ENCODE assay signal across 8 mouse cellular contexts in the genomic region with DNA sequence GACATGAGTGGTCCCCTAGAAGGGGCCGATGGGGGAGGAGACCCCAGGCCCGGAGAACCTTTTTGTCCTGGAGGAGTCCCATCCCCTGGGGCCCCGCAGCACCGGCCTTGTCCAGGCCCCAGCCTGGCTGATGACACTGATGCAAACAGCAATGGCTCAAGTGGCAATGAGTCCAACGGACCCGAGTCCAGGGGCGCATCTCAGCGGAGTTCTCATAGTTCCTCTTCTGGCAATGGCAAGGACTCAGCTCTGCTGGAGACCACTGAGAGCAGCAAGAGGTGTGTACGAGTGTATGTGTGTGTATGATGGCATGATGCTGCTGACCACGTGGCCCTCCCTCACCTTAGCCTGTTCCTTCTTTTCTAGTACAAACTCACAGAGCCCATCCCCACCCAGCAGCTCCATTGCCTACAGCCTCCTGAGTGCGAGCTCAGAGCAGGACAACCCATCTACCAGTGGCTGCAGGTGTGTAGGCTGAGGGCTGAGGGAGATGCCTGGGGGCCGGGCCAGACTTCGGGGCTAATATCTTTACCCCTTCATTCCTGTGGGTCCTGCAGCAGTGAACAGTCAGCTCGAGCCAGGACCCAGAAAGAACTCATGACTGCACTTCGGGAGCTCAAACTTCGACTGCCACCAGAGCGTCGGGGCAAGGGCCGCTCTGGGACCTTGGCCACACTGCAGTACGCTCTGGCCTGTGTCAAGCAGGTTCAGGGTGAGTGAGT. TPM values are rescaled to one million over a fixed set of nuclear protein-coding genes. Genes with fewer than 3 reads are reported as not detected.
A peak's percentile ranks its signal among the peaks of the same experiment; 100 is the strongest.
DNase-seq lines count a peak whose midpoint lies in the region; ATAC-seq and TF ChIP-seq lines count a peak whose summit lies in the region.

No protein-coding gene starts in this region.

- 88% methylated on average over 20 of the region's 20 CpGs for WGBS in heart, embryonic 11.5 days (ENCODE audit: insufficient replicate concordance)
- WGBS in embryonic facial prominence, embryonic 11.5 days: 92% methylated on average over 20 of the region's 20 CpGs
- WGBS in hindbrain, postnatal 0 days: 89% methylated on average over 20 of the region's 20 CpGs
- WGBS in neural tube, embryonic 13.5 days: 92% methylated on average over 20 of the region's 20 CpGs

- peaks cover 48% of the 10 kb centered on the region for H3K4me1 ChIP-seq in heart, embryonic 11.5 days (ENCODE audit: control insufficient read depth, insufficient read depth, low read length)
- peaks cover 19% of the 10 kb centered on the region for H3K4me1 ChIP-seq in embryonic facial prominence, embryonic 11.5 days (ENCODE audit: control insufficient read depth, insufficient read depth, low read length)
- H3K4me1 ChIP-seq in hindbrain, postnatal 0 days (ENCODE audit: insufficient read depth, low read length): peaks cover 27% of the 10 kb centered on the region; the same call in 1 of the 2 replicates
- peaks cover 54% of the 10 kb centered on the region for H3K4me1 ChIP-seq in neural tube, embryonic 13.5 days (replicated peaks)

- H3K4me3 ChIP-seq in heart, embryonic 11.5 days (ENCODE audit: low read depth, low read length): no peak overlapping the region
- no peak overlapping the region for H3K4me3 ChIP-seq in embryonic facial prominence, embryonic 11.5 days (ENCODE audit: low read depth, low read length)
- H3K4me3 ChIP-seq in hindbrain, postnatal 0 days (ENCODE audit: low read length): peak overlapping the region; percentile 61
- peak overlapping the region; percentile 63 for H3K4me3 ChIP-seq in neural tube, embryonic 13.5 days

- ATAC-seq in heart, embryonic 11.5 days (replicated peaks; ENCODE audit: insufficient number of reproducible peaks, low FRiP score, low TSS enrichment): no peak
- no peak for ATAC-seq in embryonic facial prominence, embryonic 11.5 days (replicated peaks; ENCODE audit: insufficient number of reproducible peaks, low FRiP score, low TSS enrichment, low read depth)
- ATAC-seq in hindbrain, postnatal 0 days: no peak
- no peak for ATAC-seq in neural tube, embryonic 13.5 days (ENCODE audit: low read depth)
- no peak for ATAC-seq in CD4-positive, CD25-positive, alpha-beta regulatory T cell, adult 4 months
- no peak for ATAC-seq in erythroid progenitor cell, adult 5-6 weeks (replicated peaks; ENCODE audit: low FRiP score, poor library complexity, severe bottlenecking)

- peaks cover 28% of the 10 kb centered on the region for H3K36me3 ChIP-seq in heart, embryonic 11.5 days (ENCODE audit: control insufficient read depth, insufficient read depth, low read length)
- H3K36me3 ChIP-seq in embryonic facial prominence, embryonic 11.5 days (replicated peaks; ENCODE audit: control insufficient read depth, insufficient read depth, low read depth, low read length): peaks cover 9% of the 10 kb centered on the region
- peaks cover 52% of the 10 kb centered on the region for H3K36me3 ChIP-seq in hindbrain, postnatal 0 days (ENCODE audit: insufficient read depth, low read length)
- H3K36me3 ChIP-seq in neural tube, embryonic 13.5 days: peaks cover 52% of the 10 kb centered on the region

- peak overlapping the region; percentile 96 for H3K27ac ChIP-seq in heart, embryonic 11.5 days (ENCODE audit: low read depth, low read length)
- H3K27ac ChIP-seq in embryonic facial prominence, embryonic 11.5 days (replicated peaks; ENCODE audit: low read depth, low read length): no peak overlapping the region
- H3K27ac ChIP-seq in hindbrain, postnatal 0 days: no peak overlapping the region; the same call in 1 of the 2 replicates
- H3K27ac ChIP-seq in neural tube, embryonic 13.5 days (replicated peaks): 0 out of 2 replicates have a peak overlapping the region, but pooled peaks have one; percentile 89

- DNase-seq in heart, adult 8-10 months (ENCODE audit: low spot score): no peak
- DNase-seq in CD4-positive helper T cell, adult 2 months (ENCODE audit: low read depth, low spot score): peak; percentile 23
- DNase-seq in embryonic facial prominence, embryonic 11.5 days (ENCODE audit: low spot score): no peak
- DNase-seq in hindbrain, postnatal 0 days (ENCODE audit: low spot score): no peak

- no peak for TF ChIP-seq CTCF in hindbrain, postnatal 0 days (IDR thresholded peaks at IDR 0.05; ENCODE audit: low read depth)

- H3K27me3 ChIP-seq in heart, embryonic 11.5 days (ENCODE audit: control insufficient read depth, insufficient read depth, low read length): no peaks in the 10 kb centered on the region
- no peaks in the 10 kb centered on the region for H3K27me3 ChIP-seq in embryonic facial prominence, embryonic 11.5 days (ENCODE audit: control insufficient read depth, insufficient read depth, low read length)
- H3K27me3 ChIP-seq in hindbrain, postnatal 0 days (ENCODE audit: insufficient read depth, low read length): no peaks in the 10 kb centered on the region
- no peaks in the 10 kb centered on the region; the same call in 1 of the 2 replicates for H3K27me3 ChIP-seq in neural tube, embryonic 13.5 days

- H3K4me2 ChIP-seq in heart, embryonic 11.5 days: peak overlapping the region; percentile 94
- H3K4me2 ChIP-seq in embryonic facial prominence, embryonic 11.5 days (ENCODE audit: low read depth, low read length): no peak overlapping the region; the same call in 1 of the 2 replicates
- H3K4me2 ChIP-seq in hindbrain, postnatal 0 days (ENCODE audit: low read depth, low read length): peak overlapping the region; percentile 98
- peak overlapping the region; percentile 93 for H3K4me2 ChIP-seq in neural tube, embryonic 13.5 days

- 0 out of 2 replicates have a peak overlapping the region, but pooled peaks have one; percentile 36 for H3K9ac ChIP-seq in heart, embryonic 11.5 days (ENCODE audit: low read depth, low read length)
- H3K9ac ChIP-seq in embryonic facial prominence, embryonic 11.5 days (replicated peaks; ENCODE audit: low read length): peak overlapping the region; percentile 39; the same call in 1 of the 2 replicates
- peak overlapping the region; percentile 77; the same call in 1 of the 2 replicates for H3K9ac ChIP-seq in hindbrain, postnatal 0 days (replicated peaks; ENCODE audit: low read length)
- peak overlapping the region; percentile 84 for H3K9ac ChIP-seq in neural tube, embryonic 13.5 days

- no peaks in the 10 kb centered on the region for H3K9me3 ChIP-seq in heart, embryonic 11.5 days (replicated peaks; ENCODE audit: control insufficient read depth, low read length)
- no peaks in the 10 kb centered on the region for H3K9me3 ChIP-seq in embryonic facial prominence, embryonic 11.5 days (replicated peaks; ENCODE audit: control insufficient read depth, low read length)
- H3K9me3 ChIP-seq in hindbrain, postnatal 0 days (ENCODE audit: low read length): no peaks in the 10 kb centered on the region
- H3K9me3 ChIP-seq in neural tube, embryonic 13.5 days: no peaks in the 10 kb centered on the region

RNA-seq across cellular contexts. Expression of a gene that starts 5.8 kb away (rescaled TPM):
- polyA plus RNA-seq in heart, embryonic 11.5 days (2014; fragmentation: Nextera tagmentation; extraction: Ambion mirVana): 6.2 and 6.3 TPM in 2 replicates
- total RNA-seq in heart, adult 8-10 months (2022): 10 to 100 TPM; 33.3 to 81.2 (median 48.5) TPM
- polyA plus RNA-seq in embryonic facial prominence, embryonic 11.5 days (2014; fragmentation: Nextera tagmentation; extraction: Ambion mirVana): 5.5 and 6.5 TPM in 2 replicates
- total RNA-seq in hindbrain, postnatal 0 days (2014; rRNA removed): 24.4 and 27.1 TPM in 2 replicates
- 11.9 and 15.9 TPM in 2 replicates for polyA plus RNA-seq in hindbrain, postnatal 0 days (2015; fragmentation: Nextera tagmentation; extraction: Ambion mirVana)
- polyA plus RNA-seq in neural tube, embryonic 13.5 days (2015; fragmentation: Nextera tagmentation; extraction: Ambion mirVana): 8.0 and 8.4 TPM in 2 replicates
- 1 to 10 TPM; 4.5 to 6.6 TPM for polyA plus RNA-seq in CD4-positive, CD25-positive, alpha-beta regulatory T cell, adult 4 months (2017; shearing (Covaris generic))
- 3.4 and 3.6 TPM in 2 replicates for total RNA-seq in erythroid progenitor cell, adult 5-6 weeks (2015; ENCODE audit: low replicate concordance)
- total RNA-seq in erythroid progenitor cell, adult 5-6 weeks (2017; ENCODE audit: low replicate concordance): 3.3 and 7.6 TPM in 2 replicates

RNA-seq across cellular contexts. Expression of a gene that starts 12.5 kb away (rescaled TPM):
- 89.7 and 94.7 TPM in 2 replicates for polyA plus RNA-seq in heart, embryonic 11.5 days (2014; fragmentation: Nextera tagmentation; extraction: Ambion mirVana)
- 10 to 100 TPM; 57.1 to 72.2 (median 68.6) TPM for total RNA-seq in heart, adult 8-10 months (2022)
- polyA plus RNA-seq in embryonic facial prominence, embryonic 11.5 days (2014; fragmentation: Nextera tagmentation; extraction: Ambion mirVana): 48.8 and 61.9 TPM in 2 replicates
- 146 and 148 TPM in 2 replicates for total RNA-seq in hindbrain, postnatal 0 days (2014; rRNA removed)
- 417 and 489 TPM in 2 replicates for polyA plus RNA-seq in hindbrain, postnatal 0 days (2015; fragmentation: Nextera tagmentation; extraction: Ambion mirVana)
- polyA plus RNA-seq in neural tube, embryonic 13.5 days (2015; fragmentation: Nextera tagmentation; extraction: Ambion mirVana): 268 and 282 TPM in 2 replicates
- 10 to 100 TPM; 26.0 to 35.9 TPM for polyA plus RNA-seq in CD4-positive, CD25-positive, alpha-beta regulatory T cell, adult 4 months (2017; shearing (Covaris generic))
- 94.1 and 114 TPM in 2 replicates for total RNA-seq in erythroid progenitor cell, adult 5-6 weeks (2015; ENCODE audit: low replicate concordance)
- total RNA-seq in erythroid progenitor cell, adult 5-6 weeks (2017; ENCODE audit: low replicate concordance): 18.2 and 31.1 TPM in 2 replicates

RNA-seq across cellular contexts. Expression of a gene that starts 19.4 kb away (rescaled TPM):
- polyA plus RNA-seq in heart, embryonic 11.5 days (2014; fragmentation: Nextera tagmentation; extraction: Ambion mirVana): 0.35 and 0.64 TPM in 2 replicates
- total RNA-seq in heart, adult 8-10 months (2022): under 1 TPM in 1 of 4 experiments, not detected in 3; 0.12 TPM
- 0.11 TPM in 1 of 2 replicates, not detected in the other for polyA plus RNA-seq in embryonic facial prominence, embryonic 11.5 days (2014; fragmentation: Nextera tagmentation; extraction: Ambion mirVana)
- 1.4 and 2.5 TPM in 2 replicates for total RNA-seq in hindbrain, postnatal 0 days (2014; rRNA removed)
- polyA plus RNA-seq in hindbrain, postnatal 0 days (2015; fragmentation: Nextera tagmentation; extraction: Ambion mirVana): 1.3 and 1.9 TPM in 2 replicates
- polyA plus RNA-seq in neural tube, embryonic 13.5 days (2015; fragmentation: Nextera tagmentation; extraction: Ambion mirVana): 0.61 TPM in 1 of 2 replicates, not detected in the other
- polyA plus RNA-seq in CD4-positive, CD25-positive, alpha-beta regulatory T cell, adult 4 months (2017; shearing (Covaris generic)): not detected
- not detected in 2 replicates for total RNA-seq in erythroid progenitor cell, adult 5-6 weeks (2015; ENCODE audit: low replicate concordance)
- total RNA-seq in erythroid progenitor cell, adult 5-6 weeks (2017; ENCODE audit: low replicate concordance): not detected in 2 replicates

RNA-seq across cellular contexts. Expression of a gene that starts 21.6 kb away (rescaled TPM):
- 0.32 and 0.49 TPM in 2 replicates for polyA plus RNA-seq in heart, embryonic 11.5 days (2014; fragmentation: Nextera tagmentation; extraction: Ambion mirVana)
- under 1 TPM; 0.16 to 0.60 (median 0.38) TPM for total RNA-seq in heart, adult 8-10 months (2022)
- polyA plus RNA-seq in embryonic facial prominence, embryonic 11.5 days (2014; fragmentation: Nextera tagmentation; extraction: Ambion mirVana): not detected in 2 replicates
- total RNA-seq in hindbrain, postnatal 0 days (2014; rRNA removed): 1.2 and 1.4 TPM in 2 replicates
- 1.0 and 1.2 TPM in 2 replicates for polyA plus RNA-seq in hindbrain, postnatal 0 days (2015; fragmentation: Nextera tagmentation; extraction: Ambion mirVana)
- 0.18 and 0.32 TPM in 2 replicates for polyA plus RNA-seq in neural tube, embryonic 13.5 days (2015; fragmentation: Nextera tagmentation; extraction: Ambion mirVana)
- polyA plus RNA-seq in CD4-positive, CD25-positive, alpha-beta regulatory T cell, adult 4 months (2017; shearing (Covaris generic)): not detected
- total RNA-seq in erythroid progenitor cell, adult 5-6 weeks (2015; ENCODE audit: low replicate concordance): not detected in 2 replicates
- not detected in 2 replicates for total RNA-seq in erythroid progenitor cell, adult 5-6 weeks (2017; ENCODE audit: low replicate concordance)

RNA-seq across cellular contexts. Expression of a gene that starts 24.9 kb away (rescaled TPM):
- polyA plus RNA-seq in heart, embryonic 11.5 days (2014; fragmentation: Nextera tagmentation; extraction: Ambion mirVana): 0.37 and 0.39 TPM in 2 replicates
- total RNA-seq in heart, adult 8-10 months (2022): not detected
- polyA plus RNA-seq in embryonic facial prominence, embryonic 11.5 days (2014; fragmentation: Nextera tagmentation; extraction: Ambion mirVana): 0.25 and 0.88 TPM in 2 replicates
- 12.5 and 14.2 TPM in 2 replicates for total RNA-seq in hindbrain, postnatal 0 days (2014; rRNA removed)
- 13.0 and 13.5 TPM in 2 replicates for polyA plus RNA-seq in hindbrain, postnatal 0 days (2015; fragmentation: Nextera tagmentation; extraction: Ambion mirVana)
- 0.59 and 1.2 TPM in 2 replicates for polyA plus RNA-seq in neural tube, embryonic 13.5 days (2015; fragmentation: Nextera tagmentation; extraction: Ambion mirVana)
- under 1 TPM in 1 of 2 experiments, not detected in 1; 0.35 TPM for polyA plus RNA-seq in CD4-positive, CD25-positive, alpha-beta regulatory T cell, adult 4 months (2017; shearing (Covaris generic))
- not detected in 2 replicates for total RNA-seq in erythroid progenitor cell, adult 5-6 weeks (2015; ENCODE audit: low replicate concordance)
- total RNA-seq in erythroid progenitor cell, adult 5-6 weeks (2017; ENCODE audit: low replicate concordance): 3.1 TPM in 1 of 2 replicates, not detected in the other

Comparison
In these comparisons a context has a peak if more than half of its experiments do, and no peak if none do; other contexts are left out.
1. H3K27ac ChIP-seq: peak in heart, embryonic 11.5 days (single experiment) and neural tube, embryonic 13.5 days (single experiment); none in embryonic facial prominence, embryonic 11.5 days (single experiment) and hindbrain, postnatal 0 days (single experiment).
2. H3K4me3 ChIP-seq: peak in hindbrain, postnatal 0 days (single experiment) and neural tube, embryonic 13.5 days (single experiment); none in heart, embryonic 11.5 days (single experiment) and embryonic facial prominence, embryonic 11.5 days (single experiment).
3. Peak in every context shown above with its lines, with median percentiles within 50 percentile points of each other: H3K9ac ChIP-seq.